Mouse (Mus musculus) small intestine, adult 2 months (tissue): ENCODE measurements around the gene Ak3.

Source experiments
- CTCF ChIP-seq: fragments of 200-500 bp; IDR thresholded peaks from 2 replicates; pipeline ENCODE4 v1.5.1; 2012; ENCODE audit warnings: low read depth, mild to moderate bottlenecking, control low read depth, inconsistent platforms, low read length, moderate library complexity, mixed read lengths; ENCODE audit not compliant: insufficient replicate concordance, insufficient read length; ENCODE audit errors: extremely low read depth
- POLR2A ChIP-seq: fragments of 200-500 bp; IDR thresholded peaks from 2 replicates; pipeline ENCODE4 v1.6.1; 2012; ENCODE audit warnings: low read depth, mild to moderate bottlenecking, control low read depth, inconsistent platforms, low read length, moderate library complexity

DNA sequence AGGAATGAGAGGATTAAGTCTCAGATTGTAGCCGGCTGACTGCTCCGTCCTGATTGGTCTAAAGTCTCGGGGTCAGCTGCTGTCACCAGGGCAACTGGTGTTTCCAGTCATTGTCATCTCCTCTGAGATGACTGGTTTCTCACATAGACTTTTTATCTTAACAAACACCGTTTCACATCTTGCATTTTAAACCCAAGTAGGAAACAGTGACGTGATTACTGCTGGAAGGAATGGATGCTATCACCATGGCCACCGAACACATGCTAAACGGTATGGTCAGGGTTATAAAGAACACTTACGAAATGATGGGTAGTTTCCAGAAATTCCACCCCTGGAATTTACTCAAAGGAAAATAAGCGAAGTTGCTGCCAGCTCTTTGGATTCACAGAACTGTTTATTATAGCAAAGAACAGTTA, 3.4 kb downstream of the Ak3 start:
- TF ChIP-seq CTCF (no peak), POLR2A (no peak)
